Mouse (Mus musculus): ENCODE data around the gene Cyth1. TPM values are rescaled to one million over a fixed set of nuclear protein-coding genes. Genes with fewer than 3 reads are reported as not detected.

The Cyth1 gene
- polyA plus RNA-seq, 1 experiment, result 16.1 TPM

GRCm38 (mm10) chr11:118202410-118203233, 45.8 kb downstream of the Cyth1 start:
- Histone ChIP-seq H3K79me2 (ENCODE audit: control insufficient read depth, insufficient read depth) (peaks cover 37% of the 10 kb centered on the region), H3K4me3 (no peak overlapping the region), H3K36me3 (ENCODE audit: control insufficient read depth, insufficient read depth) (peaks cover 5% of the 10 kb centered on the region), H3K4me2 (ENCODE audit: low read depth) (no peak overlapping the region), H3K27me3 (ENCODE audit: control insufficient read depth, insufficient read depth, insufficient read length) (no peaks in the 10 kb centered on the region), H3ac (ENCODE audit: control insufficient read depth, insufficient read length) (no peak overlapping the region)
- TF ChIP-seq E2F4 (IDR thresholded peaks at IDR 0.05; ENCODE audit: insufficient read depth) (no peak), MYOD1 (IDR thresholded peaks at IDR 0.05; ENCODE audit: control insufficient read depth in 1 of 3, insufficient read length in 2 of 3, low read depth in 2 of 3) (peak in 2 of 3 experiments; percentile 26 to 68), MYOG (IDR thresholded peaks at IDR 0.05; ENCODE audit: control insufficient read depth in 1 of 3, insufficient read depth in 1 of 3, insufficient read length in 2 of 3, low read depth in 2 of 3) (peak in 2 of 3 experiments; percentile 38 to 40), USF1 (IDR thresholded peaks at IDR 0.05; ENCODE audit: low read depth) (no peak), POLR2A (IDR thresholded peaks at IDR 0.05; ENCODE audit: insufficient read length, low read depth) (no peak), TCF12 (IDR thresholded peaks at IDR 0.05; ENCODE audit: insufficient read depth, poor library complexity, severe bottlenecking) (no peak), SRF (IDR thresholded peaks at IDR 0.05; ENCODE audit: control insufficient read depth, insufficient read length, low read depth) (no peak), MAX (IDR thresholded peaks at IDR 0.05; ENCODE audit: low read depth) (no peak), CEBPB (IDR thresholded peaks at IDR 0.05; ENCODE audit: insufficient read depth, poor library complexity, severe bottlenecking) (no peak), TCF3 (IDR thresholded peaks at IDR 0.05; ENCODE audit: insufficient read length, low read depth) (no peak), POLR2AphosphoS2 (IDR thresholded peaks at IDR 0.05; ENCODE audit: insufficient read length, low read depth) (no peak), REST (IDR thresholded peaks at IDR 0.05; ENCODE audit: insufficient read depth, insufficient read length) (no peak)

- H3K36me3 ChIP-seq (ENCODE audit: control insufficient read depth, insufficient read depth), result peaks cover 5% of the 10 kb centered on the region
- peaks cover 35% of the 10 kb centered on the region for H3K79me2 ChIP-seq (ENCODE audit: control insufficient read depth, insufficient read depth)
- no peak overlapping the region for H3K4me3 ChIP-seq
- TF ChIP-seq MYOD1 (IDR thresholded peaks at IDR 0.05; ENCODE audit: control insufficient read depth in 1 of 3, insufficient read length in 2 of 3, low read depth in 2 of 3) (no peak), TCF3 (IDR thresholded peaks at IDR 0.05; ENCODE audit: insufficient read length, low read depth) (no peak), E2F4 (IDR thresholded peaks at IDR 0.05; ENCODE audit: insufficient read depth) (no peak), USF1 (IDR thresholded peaks at IDR 0.05; ENCODE audit: low read depth) (no peak), REST (IDR thresholded peaks at IDR 0.05; ENCODE audit: insufficient read depth, insufficient read length) (no peak), SRF (IDR thresholded peaks at IDR 0.05; ENCODE audit: control insufficient read depth, insufficient read length, low read depth) (no peak), TCF12 (IDR thresholded peaks at IDR 0.05; ENCODE audit: insufficient read depth, poor library complexity, severe bottlenecking) (no peak), POLR2A (IDR thresholded peaks at IDR 0.05; ENCODE audit: insufficient read length, low read depth) (no peak), CEBPB (IDR thresholded peaks at IDR 0.05; ENCODE audit: insufficient read depth, poor library complexity, severe bottlenecking) (no peak), MAX (IDR thresholded peaks at IDR 0.05; ENCODE audit: low read depth) (no peak)
- no peak overlapping the region for H3K4me2 ChIP-seq (ENCODE audit: low read depth)
- no peaks in the 10 kb centered on the region for H3K27me3 ChIP-seq (ENCODE audit: control insufficient read depth, insufficient read depth, insufficient read length)
- no peak overlapping the region for H3ac ChIP-seq (ENCODE audit: control insufficient read depth, insufficient read length)
Observed at GRCm38 (mm10) chr11:118201833-118202409, 46.5 kb downstream of the Cyth1 start.

- Histone ChIP-seq H3K4me2 (ENCODE audit: low read depth) (no peak overlapping the region), H3K27me3 (ENCODE audit: control insufficient read depth, insufficient read depth, insufficient read length) (no peaks in the 10 kb centered on the region), H3ac (ENCODE audit: control insufficient read depth, insufficient read length) (no peak overlapping the region), H3K4me3 (no peak overlapping the region), H3K36me3 (ENCODE audit: control insufficient read depth, insufficient read depth) (peaks cover 5% of the 10 kb centered on the region), H3K79me2 (ENCODE audit: control insufficient read depth, insufficient read depth) (peaks cover 36% of the 10 kb centered on the region)
- TF ChIP-seq TCF3 (IDR thresholded peaks at IDR 0.05; ENCODE audit: insufficient read length, low read depth) (no peak), SRF (IDR thresholded peaks at IDR 0.05; ENCODE audit: control insufficient read depth, insufficient read length, low read depth) (no peak), POLR2A (IDR thresholded peaks at IDR 0.05; ENCODE audit: insufficient read length, low read depth) (no peak), USF1 (IDR thresholded peaks at IDR 0.05; ENCODE audit: low read depth) (no peak), CEBPB (IDR thresholded peaks at IDR 0.05; ENCODE audit: insufficient read depth, poor library complexity, severe bottlenecking) (no peak), POLR2AphosphoS2 (IDR thresholded peaks at IDR 0.05; ENCODE audit: insufficient read length, low read depth) (no peak), REST (IDR thresholded peaks at IDR 0.05; ENCODE audit: insufficient read depth, insufficient read length) (no peak), MYOG (IDR thresholded peaks at IDR 0.05; ENCODE audit: control insufficient read depth in 1 of 3, insufficient read depth in 1 of 3, insufficient read length in 2 of 3, low read depth in 2 of 3) (no peak), MAX (IDR thresholded peaks at IDR 0.05; ENCODE audit: low read depth) (no peak), TCF12 (IDR thresholded peaks at IDR 0.05; ENCODE audit: insufficient read depth, poor library complexity, severe bottlenecking) (no peak), MYOD1 (IDR thresholded peaks at IDR 0.05; ENCODE audit: control insufficient read depth in 1 of 3, insufficient read length in 2 of 3, low read depth in 2 of 3) (no peak), E2F4 (IDR thresholded peaks at IDR 0.05; ENCODE audit: insufficient read depth) (no peak)
Observed at GRCm38 (mm10) chr11:118200834-118201830, 47.3 kb downstream of the Cyth1 start.

- Histone ChIP-seq H3K36me3 (ENCODE audit: control insufficient read depth, insufficient read depth) (no peaks in the 10 kb centered on the region), H3K4me3 (no peak overlapping the region), H3K79me2 (ENCODE audit: control insufficient read depth, insufficient read depth) (peaks cover 32% of the 10 kb centered on the region), H3ac (ENCODE audit: control insufficient read depth, insufficient read length) (no peak overlapping the region), H3K4me2 (ENCODE audit: low read depth) (no peak overlapping the region), H3K27me3 (ENCODE audit: control insufficient read depth, insufficient read depth, insufficient read length) (no peaks in the 10 kb centered on the region)
- TF ChIP-seq POLR2AphosphoS2 (IDR thresholded peaks at IDR 0.05; ENCODE audit: insufficient read length, low read depth) (no peak), POLR2A (IDR thresholded peaks at IDR 0.05; ENCODE audit: insufficient read length, low read depth) (no peak), MAX (IDR thresholded peaks at IDR 0.05; ENCODE audit: low read depth) (no peak), CEBPB (IDR thresholded peaks at IDR 0.05; ENCODE audit: insufficient read depth, poor library complexity, severe bottlenecking) (no peak), MYOG (IDR thresholded peaks at IDR 0.05; ENCODE audit: control insufficient read depth in 1 of 3, insufficient read depth in 1 of 3, insufficient read length in 2 of 3, low read depth in 2 of 3) (peak; percentile 10 to 81 (median 12)), SRF (IDR thresholded peaks at IDR 0.05; ENCODE audit: control insufficient read depth, insufficient read length, low read depth) (no peak), USF1 (IDR thresholded peaks at IDR 0.05; ENCODE audit: low read depth) (no peak), REST (IDR thresholded peaks at IDR 0.05; ENCODE audit: insufficient read depth, insufficient read length) (no peak), MYOD1 (IDR thresholded peaks at IDR 0.05; ENCODE audit: control insufficient read depth in 1 of 3, insufficient read length in 2 of 3, low read depth in 2 of 3) (peak in 2 of 3 experiments; percentile 49 to 74), TCF3 (IDR thresholded peaks at IDR 0.05; ENCODE audit: insufficient read length, low read depth) (no peak), E2F4 (IDR thresholded peaks at IDR 0.05; ENCODE audit: insufficient read depth) (no peak), TCF12 (IDR thresholded peaks at IDR 0.05; ENCODE audit: insufficient read depth, poor library complexity, severe bottlenecking) (no peak)
Observed at GRCm38 (mm10) chr11:118198296-118198600, 50.1 kb downstream of the Cyth1 start.

Measured in myocyte (in vitro differentiated cells).